Mouse (Mus musculus) myocyte (in vitro differentiated cells): ENCODE data around the gene Csde1. TPM values are rescaled to one million over a fixed set of nuclear protein-coding genes. Genes with fewer than 3 reads are reported as not detected.

ENCODE experiments used
- H3K27me3 ChIP-seq: one replicate; pipeline ENCODE4 v1.6.1; 2011; ENCODE audit not compliant: control insufficient read depth, insufficient read depth, insufficient read length
- H3K36me3 ChIP-seq: one replicate; pipeline ENCODE4 v1.6.1; 2011; ENCODE audit not compliant: control insufficient read depth, insufficient read depth
- H3K4me2 ChIP-seq: one replicate; pipeline ENCODE4 v1.6.1; 2011; ENCODE audit warnings: low read depth, control low read depth
- H3K4me3 ChIP-seq: one replicate; pipeline ENCODE4 v1.5.1; 2011; ENCODE audit warnings: mild to moderate bottlenecking, control low read depth, moderate library complexity
- H3K79me2 ChIP-seq: one replicate; pipeline ENCODE4 v1.6.1; 2011; ENCODE audit not compliant: control insufficient read depth, insufficient read depth
- H3ac ChIP-seq: one replicate; pipeline ENCODE4 v1.6.1; 2011; ENCODE audit not compliant: control insufficient read depth, insufficient read length
- CEBPB ChIP-seq: IDR thresholded peaks from 2 replicates; pipeline ENCODE4 v1.6.1; 2011; ENCODE audit warnings: mild to moderate bottlenecking, moderate library complexity; ENCODE audit not compliant: poor library complexity, insufficient read depth, severe bottlenecking
- E2F4 ChIP-seq: IDR thresholded peaks from one replicate; pipeline ENCODE4 v1.6.1; 2011; ENCODE audit warnings: mild to moderate bottlenecking, control low read depth, moderate library complexity; ENCODE audit not compliant: insufficient read depth
- MAX ChIP-seq: IDR thresholded peaks from one replicate; pipeline ENCODE4 v1.6.1; 2011; ENCODE audit warnings: low read depth, mild to moderate bottlenecking, control low read depth
- MYOD1 ChIP-seq, 3 experiments: IDR thresholded peaks; one replicate each; pipeline ENCODE4 v1.6.1; 2011; ENCODE audit warnings: control low read depth in 2 of 3, low read depth in 2 of 3, mild to moderate bottlenecking in 2 of 3, moderate library complexity in 1 of 3; ENCODE audit not compliant: insufficient read length in 2 of 3, control insufficient read depth in 1 of 3
- MYOG ChIP-seq, 3 experiments: IDR thresholded peaks; one replicate each; pipeline ENCODE4 v1.6.1; 2011; ENCODE audit warnings: control low read depth in 2 of 3, low read depth in 2 of 3, mild to moderate bottlenecking in 2 of 3; ENCODE audit not compliant: insufficient read length in 2 of 3, control insufficient read depth in 1 of 3, insufficient read depth in 1 of 3
- POLR2A ChIP-seq: IDR thresholded peaks from one replicate; pipeline ENCODE4 v1.6.1; 2011; ENCODE audit warnings: low read depth, mild to moderate bottlenecking, control low read depth, moderate library complexity; ENCODE audit not compliant: insufficient read length
- POLR2AphosphoS2 ChIP-seq: IDR thresholded peaks from one replicate; pipeline ENCODE4 v1.6.1; 2011; ENCODE audit warnings: low read depth, control low read depth; ENCODE audit not compliant: insufficient read length
- REST ChIP-seq: IDR thresholded peaks from one replicate; pipeline ENCODE4 v1.6.1; 2011; ENCODE audit warnings: mild to moderate bottlenecking, control low read depth, moderate library complexity; ENCODE audit not compliant: insufficient read depth, insufficient read length
- SRF ChIP-seq: IDR thresholded peaks from one replicate; pipeline ENCODE4 v1.6.1; 2011; ENCODE audit warnings: low read depth; ENCODE audit not compliant: control insufficient read depth, insufficient read length
- TCF12 ChIP-seq: IDR thresholded peaks from one replicate; pipeline ENCODE4 v1.6.1; 2011; ENCODE audit warnings: mild to moderate bottlenecking, control low read depth; ENCODE audit not compliant: poor library complexity, insufficient read depth, severe bottlenecking
- TCF3 ChIP-seq: IDR thresholded peaks from one replicate; pipeline ENCODE4 v1.6.1; 2011; ENCODE audit warnings: low read depth, control low read depth; ENCODE audit not compliant: insufficient read length
- USF1 ChIP-seq: IDR thresholded peaks from one replicate; pipeline ENCODE4 v1.6.1; 2011; ENCODE audit warnings: low read depth, mild to moderate bottlenecking, control low read depth, moderate library complexity
- polyA plus RNA-seq: library from polyadenylated mRNA; unstranded; fragments of >200 nt; fragmentation: generic; extraction: Trizol; gene quantifications from one replicate; pipeline ENCODE4 v1.2.1, GENCODE M21; 2012; ENCODE audit warnings: missing spikeins

Gene Csde1
- polyA plus RNA-seq, result 112 TPM

DNA sequence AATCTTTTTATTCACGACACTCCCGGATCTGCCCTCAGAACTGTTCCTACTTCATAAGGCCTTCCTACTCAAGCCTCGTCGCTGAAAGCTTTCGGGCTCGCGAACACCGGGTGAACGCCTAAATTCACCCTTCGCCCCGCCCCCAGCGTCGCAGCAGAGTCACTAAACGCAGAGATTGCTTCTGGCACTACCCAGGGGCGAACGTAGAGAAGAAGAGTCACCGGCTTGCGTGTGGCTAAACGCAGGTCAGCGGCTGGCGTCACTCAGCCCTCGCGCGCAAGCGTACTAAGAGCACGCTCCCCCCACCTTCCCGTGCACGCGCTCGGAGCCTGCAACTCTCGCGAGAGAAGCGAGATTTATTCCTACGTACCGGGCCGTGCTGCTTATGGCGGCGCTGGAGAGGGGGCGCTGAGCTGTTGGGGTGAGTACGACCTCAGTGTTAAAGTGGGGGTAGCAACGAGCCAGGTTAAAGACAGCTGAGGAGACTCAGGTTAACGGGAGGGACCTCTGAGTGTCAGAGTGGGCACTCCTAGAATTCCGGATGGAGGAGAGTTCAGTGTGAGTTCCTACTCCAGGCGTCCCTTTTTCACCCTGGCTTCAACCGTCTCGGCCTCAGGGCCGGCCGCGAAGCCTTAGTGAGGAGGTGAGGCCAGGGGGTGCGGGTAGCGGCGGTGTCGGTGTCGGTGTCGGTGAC, at the start of gene Csde1:
Csde1 (plus strand) TSS at position 178 of the 694 bp plus-strand sequence.
- peak within 1 kb of the TSS; percentile 100 for H3K4me3 ChIP-seq
- H3K36me3 ChIP-seq, result peaks cover 4% of the 10 kb centered on the region
- no peaks in the 10 kb centered on the region for H3K27me3 ChIP-seq
- TF ChIP-seq SRF, result peak; percentile 53
- TF ChIP-seq MAX, result peak; percentile 4
- no peak for TF ChIP-seq REST
- TF ChIP-seq TCF12, result no peak
- TF ChIP-seq TCF3, result no peak
- TF ChIP-seq POLR2A, result peak; percentile 89
- no peak for TF ChIP-seq E2F4
- TF ChIP-seq POLR2AphosphoS2, result peak; percentile 84
- TF ChIP-seq MYOD1 (IDR thresholded peaks at IDR 0.05; ENCODE audit: control insufficient read depth in 1 of 3, insufficient read length in 2 of 3, low read depth in 2 of 3), result peak in 1 of 3 experiments; percentile 10
- peak within 1 kb of the TSS; percentile 89 for H3K4me2 ChIP-seq
- H3ac ChIP-seq, result peak within 1 kb of the TSS; percentile 64
- H3K79me2 ChIP-seq, result peaks cover 49% of the 10 kb centered on the region

DNA sequence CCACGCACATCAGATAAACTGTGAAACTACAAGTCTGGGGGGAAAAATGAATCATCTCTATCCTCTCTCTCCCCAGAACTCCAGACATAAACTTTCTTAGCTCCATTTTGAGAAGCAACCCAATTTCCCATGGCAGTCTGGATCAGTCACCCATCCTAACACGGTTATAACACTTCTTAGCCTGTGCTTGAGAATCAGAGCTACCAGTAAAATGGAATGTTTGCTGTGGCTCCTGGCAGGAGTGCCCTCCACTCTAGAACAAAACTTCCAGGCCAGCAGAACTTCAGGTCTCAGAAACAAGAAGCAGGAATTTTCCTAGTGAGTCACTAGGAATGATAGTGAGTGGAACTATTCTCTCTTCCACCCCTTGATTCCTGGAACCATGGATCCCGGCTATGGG, 49.7 kb upstream of the Csde1 start:
- no peak overlapping the region for H3K4me3 ChIP-seq
- TF ChIP-seq USF1 (no peak), REST (no peak), SRF (no peak), POLR2A (no peak), TCF3 (no peak), MYOD1 (IDR thresholded peaks at IDR 0.05; ENCODE audit: control insufficient read depth in 1 of 3, insufficient read length in 2 of 3, low read depth in 2 of 3) (no peak), E2F4 (no peak), MAX (no peak), TCF12 (no peak), CEBPB (no peak), POLR2AphosphoS2 (no peak), MYOG (IDR thresholded peaks at IDR 0.05; ENCODE audit: control insufficient read depth in 1 of 3, insufficient read depth in 1 of 3, insufficient read length in 2 of 3, low read depth in 2 of 3) (no peak)

DNA sequence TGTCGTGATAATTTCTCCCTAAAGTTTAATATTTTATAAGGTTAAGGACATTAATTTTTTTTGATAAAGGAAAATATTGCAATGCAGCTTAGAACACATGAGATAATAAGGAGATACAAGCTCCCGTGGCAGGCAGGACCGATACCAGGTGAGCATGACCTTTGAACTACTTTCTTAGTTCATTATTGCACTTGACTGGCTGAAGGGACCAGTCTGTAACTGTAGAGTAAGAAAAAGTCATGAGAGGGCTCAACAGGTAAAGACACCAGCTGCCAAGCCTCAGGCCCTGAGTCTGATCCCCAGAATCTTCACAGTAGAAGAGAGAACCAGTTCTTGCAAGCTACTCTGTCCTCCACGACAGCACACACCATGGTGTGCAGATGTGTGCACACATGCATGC, 43.3 kb upstream of the Csde1 start:
- no peak overlapping the region for H3K4me3 ChIP-seq
- H3K79me2 ChIP-seq, result no peaks in the 10 kb centered on the region
- H3ac ChIP-seq, result no peak overlapping the region
- TF ChIP-seq POLR2AphosphoS2 (no peak), REST (no peak), SRF (no peak), TCF3 (no peak), CEBPB (no peak), USF1 (no peak), E2F4 (no peak), POLR2A (no peak), MYOD1 (IDR thresholded peaks at IDR 0.05; ENCODE audit: control insufficient read depth in 1 of 3, insufficient read length in 2 of 3, low read depth in 2 of 3) (no peak), TCF12 (no peak), MYOG (IDR thresholded peaks at IDR 0.05; ENCODE audit: control insufficient read depth in 1 of 3, insufficient read depth in 1 of 3, insufficient read length in 2 of 3, low read depth in 2 of 3) (no peak), MAX (no peak)
- no peaks in the 10 kb centered on the region for H3K36me3 ChIP-seq
- no peaks in the 10 kb centered on the region for H3K27me3 ChIP-seq
- H3K4me2 ChIP-seq, result no peak overlapping the region

More for the DNA sequence above, 49.7 kb upstream of the Csde1 start:
- Histone ChIP-seq H3ac (no peak overlapping the region), H3K4me2 (peak overlapping the region; percentile 44), H3K27me3 (no peaks in the 10 kb centered on the region), H3K79me2 (no peaks in the 10 kb centered on the region), H3K36me3 (no peaks in the 10 kb centered on the region)

DNA sequence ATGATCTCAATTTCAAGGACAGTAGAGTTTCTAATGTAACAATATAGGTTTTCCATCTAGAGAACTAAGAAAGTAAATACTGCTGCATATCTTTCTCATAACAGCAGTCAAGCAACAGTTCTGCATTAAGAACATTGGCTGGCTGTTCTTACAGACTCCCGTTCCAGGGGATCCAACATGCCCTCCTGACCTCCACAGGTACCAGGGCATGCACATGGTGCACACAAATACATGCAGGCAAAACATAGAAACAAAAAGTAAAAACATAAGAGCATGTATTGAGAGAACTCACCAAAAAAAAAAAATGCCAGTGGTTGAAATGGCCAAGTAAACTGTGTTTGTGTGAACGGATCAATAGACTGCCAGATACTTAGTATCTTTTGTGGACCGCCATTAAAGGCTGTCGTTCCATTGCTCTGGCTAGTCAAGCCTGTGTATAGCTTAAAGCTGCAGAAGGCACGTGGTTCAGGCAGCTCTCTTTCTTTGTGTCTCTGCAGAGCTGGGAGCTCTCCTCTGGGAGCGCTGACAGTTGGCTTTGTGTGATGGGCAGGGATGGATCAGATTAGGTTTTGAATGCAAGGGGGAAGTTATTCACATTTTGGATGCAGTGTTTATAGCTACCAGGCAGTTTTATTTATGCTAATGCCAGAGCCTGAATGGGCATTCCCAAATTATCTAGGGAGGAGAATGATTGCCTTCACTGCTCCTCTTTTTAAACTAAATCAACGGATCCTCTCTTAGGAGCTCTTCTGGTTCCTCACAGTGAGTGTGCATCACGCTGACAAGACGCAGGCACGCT, 40.5 kb upstream of the Csde1 start:
- Histone ChIP-seq H3K36me3 (no peaks in the 10 kb centered on the region), H3ac (no peak overlapping the region), H3K27me3 (no peaks in the 10 kb centered on the region), H3K4me2 (no peak overlapping the region), H3K79me2 (no peaks in the 10 kb centered on the region), H3K4me3 (no peak overlapping the region)
- TF ChIP-seq E2F4 (no peak), TCF3 (no peak), MYOD1 (IDR thresholded peaks at IDR 0.05; ENCODE audit: control insufficient read depth in 1 of 3, insufficient read length in 2 of 3, low read depth in 2 of 3) (no peak), TCF12 (no peak), SRF (no peak), USF1 (no peak), POLR2A (no peak), POLR2AphosphoS2 (no peak), REST (no peak), CEBPB (no peak), MYOG (IDR thresholded peaks at IDR 0.05; ENCODE audit: control insufficient read depth in 1 of 3, insufficient read depth in 1 of 3, insufficient read length in 2 of 3, low read depth in 2 of 3) (no peak), MAX (no peak)
